Mouse (Mus musculus) urinary bladder, adult 2 months (tissue): Measurements from ENCODE around the gene Fads6. TPM values are rescaled to one million over a fixed set of nuclear protein-coding genes. Genes with fewer than 3 reads are reported as not detected.

ENCODE experiments used
- DNase-seq: peaks from one replicate; pipeline ENCODE4 v3.0.0; 2022; ENCODE audit warnings: low spot score
- polyA plus RNA-seq: library from polyadenylated mRNA; depleted of rRNA; stranded (reverse); fragments of >200 nt; gene quantifications from 2 replicates; pipeline ENCODE4 v1.2.3, GENCODE M21; 2012

Gene Fads6
- polyA plus RNA-seq, 1 experiment = 0.99 TPM

- no peak for DNase-seq
These were observed 3.3 kb upstream of the Fads6 start for GRCm38 (mm10) chr11:115300745-115301144.

- no peak for DNase-seq
These were observed 697 bp upstream of the Fads6 start for GRCm38 (mm10) chr11:115298160-115298559.

- no peak for DNase-seq
These were observed 822 bp downstream of the Fads6 start for GRCm38 (mm10) chr11:115296471-115297210.

- DNase-seq = no peak
These were observed 1.5 kb downstream of the Fads6 start for GRCm38 (mm10) chr11:115295939-115296338.

GRCm38 (mm10) chr11:115292631-115293375 is 4.7 kb downstream of the Fads6 start:
- no peak for DNase-seq

- DNase-seq = no peak
These were observed 6.0 kb downstream of the Fads6 start for GRCm38 (mm10) chr11:115291503-115291902.

GRCm38 (mm10) chr11:115290919-115291318 is 6.5 kb downstream of the Fads6 start:
- DNase-seq = no peak

- no peak for DNase-seq
These were observed 7.1 kb downstream of the Fads6 start for GRCm38 (mm10) chr11:115290314-115290713.

- DNase-seq = no peak
These were observed 7.6 kb downstream of the Fads6 start for GRCm38 (mm10) chr11:115289885-115290284.

GRCm38 (mm10) chr11:115288305-115288704 is 9.2 kb downstream of the Fads6 start:
- DNase-seq = no peak

- DNase-seq = no peak
These were observed 10.1 kb downstream of the Fads6 start for GRCm38 (mm10) chr11:115287386-115287785.

- DNase-seq = no peak
These were observed 11.1 kb downstream of the Fads6 start for GRCm38 (mm10) chr11:115286201-115286993.

- no peak for DNase-seq
These were observed 12.2 kb downstream of the Fads6 start for GRCm38 (mm10) chr11:115285282-115285681.

GRCm38 (mm10) chr11:115283891-115284620 is 13.4 kb downstream of the Fads6 start:
- DNase-seq = no peak

GRCm38 (mm10) chr11:115283486-115283765 is 14.0 kb downstream of the Fads6 start:
- DNase-seq = no peak

GRCm38 (mm10) chr11:115282723-115283485 is 14.6 kb downstream of the Fads6 start:
- DNase-seq = no peak

GRCm38 (mm10) chr11:115282295-115282694 is 15.2 kb downstream of the Fads6 start:
- DNase-seq = no peak

GRCm38 (mm10) chr11:115279726-115280125 is 17.7 kb downstream of the Fads6 start:
- DNase-seq = no peak

GRCm38 (mm10) chr11:115278176-115278575 is 19.3 kb downstream of the Fads6 start:
- DNase-seq = no peak

- DNase-seq = no peak
These were observed 19.9 kb downstream of the Fads6 start for GRCm38 (mm10) chr11:115277604-115277975.
